Mouse (Mus musculus): ENCODE data around the gene Nfkbil1. TPM values are rescaled to one million over a fixed set of nuclear protein-coding genes. Genes with fewer than 3 reads are reported as not detected.

Nfkbil1 gene
- polyA plus RNA-seq, 1 experiment: not detected

DNA sequence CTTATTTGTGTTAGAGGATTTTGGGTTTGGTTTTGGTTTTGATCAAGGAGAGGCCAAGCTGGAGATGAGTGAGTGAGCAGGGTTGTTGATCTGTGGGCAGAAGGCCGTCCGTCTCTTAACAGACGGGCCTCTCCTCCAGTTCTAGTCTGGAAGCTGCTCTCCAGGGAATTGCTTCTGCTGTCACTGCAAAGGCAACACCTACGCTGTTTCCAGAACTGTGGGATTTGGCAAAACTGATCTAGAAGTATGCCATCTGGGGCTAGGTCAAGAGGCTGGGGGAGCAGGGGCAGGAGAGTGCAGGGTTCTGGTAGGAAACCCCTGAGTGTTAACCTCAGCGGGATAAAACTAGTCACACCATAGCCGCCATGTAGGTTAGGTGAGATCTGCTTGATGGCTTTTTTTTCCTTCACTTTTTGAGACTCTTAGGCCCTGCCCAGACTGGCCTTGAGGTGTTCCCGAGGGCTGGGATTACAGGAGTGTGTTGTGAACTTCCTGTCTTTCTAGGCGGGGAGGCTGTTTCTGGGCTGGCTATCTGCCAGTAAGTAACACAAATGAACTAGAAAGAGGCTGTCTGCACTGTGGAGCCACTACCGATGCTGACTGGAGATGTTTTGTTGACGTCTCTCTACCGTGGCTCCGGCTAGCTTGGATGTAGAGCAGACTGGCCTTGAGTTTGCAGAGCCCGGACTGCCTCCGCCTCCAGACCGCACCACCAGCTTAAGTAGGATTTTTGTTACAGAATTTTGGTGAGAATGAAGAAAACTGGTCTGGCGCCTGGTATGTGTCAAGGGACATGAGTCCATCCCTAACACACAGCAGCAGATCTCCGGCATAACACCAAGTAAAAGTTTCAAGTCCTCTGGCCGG lies 2.2 kb downstream of the Nfkbil1 start, which contains the start of gene Atp6v1g2:
Atp6v1g2 (plus strand) TSS at position 547 of the 867 bp plus-strand sequence.
- TF ChIP-seq POLR2A (IDR thresholded peaks at IDR 0.05; ENCODE audit: insufficient read depth, low read depth, low read length): no peak
- TF ChIP-seq CTCF (IDR thresholded peaks at IDR 0.05; ENCODE audit: insufficient read depth, low read depth, low read length): no peak
- Histone ChIP-seq H3K4me3 (ENCODE audit: insufficient read depth, low read depth, low read length) (no peak within 1 kb of the TSS), H3K4me1 (ENCODE audit: control insufficient read depth, insufficient read depth, low read length) (peaks cover 19% of the 10 kb centered on the region), H3K27ac (ENCODE audit: insufficient read depth, low read depth, low read length) (no peak within 1 kb of the TSS)
- WGBS: 61% methylated on average over 18 of the region's 18 CpGs

DNA sequence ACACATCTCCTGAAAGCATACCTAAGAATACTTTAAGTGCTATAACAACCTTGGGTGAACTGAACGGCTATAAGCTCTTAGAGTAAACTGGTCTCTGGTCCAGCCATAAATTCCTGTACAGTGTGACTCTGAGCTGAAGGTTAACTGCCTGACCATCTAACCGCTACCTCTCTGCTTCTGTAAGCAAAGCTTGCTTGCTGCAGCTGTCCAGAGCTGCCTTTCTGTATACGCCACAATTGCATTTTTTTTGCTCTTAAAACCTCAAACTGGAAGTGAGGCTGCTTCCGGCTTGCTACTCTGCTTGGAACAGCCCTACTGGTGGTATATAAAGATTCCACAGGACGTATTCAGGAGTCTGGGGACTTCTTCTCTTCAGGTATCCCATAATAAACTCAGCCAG lies 2.9 kb downstream of the Nfkbil1 start:
- Histone ChIP-seq H3K27ac (ENCODE audit: insufficient read depth, low read depth, low read length) (no peak overlapping the region), H3K4me1 (ENCODE audit: control insufficient read depth, insufficient read depth, low read length) (peaks cover 22% of the 10 kb centered on the region), H3K4me3 (ENCODE audit: insufficient read depth, low read depth, low read length) (no peak overlapping the region)
- TF ChIP-seq POLR2A (IDR thresholded peaks at IDR 0.05; ENCODE audit: insufficient read depth, low read depth, low read length) (no peak), CTCF (IDR thresholded peaks at IDR 0.05; ENCODE audit: insufficient read depth, low read depth, low read length) (no peak)
- 89% methylated on average over 5 of the region's 5 CpGs for WGBS

DNA sequence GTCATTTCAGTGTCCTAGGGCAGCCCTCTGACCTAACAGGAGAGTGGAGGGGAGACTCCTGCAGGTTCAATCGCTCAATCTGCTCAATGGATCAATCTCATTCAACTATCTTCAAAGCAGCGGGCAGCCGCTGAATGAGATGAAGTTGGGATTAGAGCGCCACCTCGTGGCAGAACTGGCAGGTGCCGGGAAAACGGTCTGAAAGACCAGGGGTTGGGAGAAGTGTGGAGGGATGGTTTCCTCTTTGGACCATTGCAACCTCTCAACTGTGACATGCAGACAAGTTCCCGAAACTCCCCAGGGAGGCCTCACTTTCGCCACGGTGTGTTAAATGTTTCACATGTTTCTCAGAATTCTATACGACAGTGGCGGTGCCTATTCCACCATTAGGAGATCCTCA lies 3.5 kb downstream of the Nfkbil1 start:
- peak overlapping the region; percentile 14; the same call in 1 of the 2 replicates for H3K4me3 ChIP-seq (ENCODE audit: insufficient read depth, low read depth, low read length)
- H3K4me1 ChIP-seq (ENCODE audit: control insufficient read depth, insufficient read depth, low read length): peaks cover 17% of the 10 kb centered on the region
- H3K27ac ChIP-seq (ENCODE audit: insufficient read depth, low read depth, low read length): no peak overlapping the region
- 13% methylated on average over 12 of the region's 12 CpGs for WGBS
- TF ChIP-seq POLR2A (IDR thresholded peaks at IDR 0.05; ENCODE audit: insufficient read depth, low read depth, low read length) (no peak), CTCF (IDR thresholded peaks at IDR 0.05; ENCODE audit: insufficient read depth, low read depth, low read length) (peak; percentile 86)

DNA sequence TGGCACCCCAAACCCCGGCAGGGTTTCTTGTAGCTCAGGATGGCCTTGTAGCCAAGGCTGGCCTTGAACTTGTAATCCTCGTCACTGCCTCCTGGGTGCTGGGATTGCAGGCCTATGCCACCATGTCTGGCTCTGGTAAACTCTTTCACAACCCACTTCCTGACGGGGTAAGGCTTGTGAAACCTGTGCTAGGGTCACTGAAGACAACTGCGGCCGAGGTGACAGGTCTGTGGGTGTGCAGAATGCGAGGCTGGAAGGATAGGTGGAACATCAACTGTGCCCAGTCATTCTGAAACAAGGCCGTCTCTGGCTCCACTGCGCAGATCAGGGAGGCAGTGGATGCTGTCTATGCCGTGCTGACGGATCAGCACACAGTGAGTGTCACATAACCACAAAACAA lies 4.6 kb downstream of the Nfkbil1 start:
- Histone ChIP-seq H3K27ac (ENCODE audit: insufficient read depth, low read depth, low read length) (no peak overlapping the region), H3K4me1 (ENCODE audit: control insufficient read depth, insufficient read depth, low read length) (peaks cover 16% of the 10 kb centered on the region), H3K4me3 (ENCODE audit: insufficient read depth, low read depth, low read length) (no peak overlapping the region)
- TF ChIP-seq POLR2A (IDR thresholded peaks at IDR 0.05; ENCODE audit: insufficient read depth, low read depth, low read length) (no peak), CTCF (IDR thresholded peaks at IDR 0.05; ENCODE audit: insufficient read depth, low read depth, low read length) (no peak)
- 92% methylated on average over 10 of the region's 10 CpGs for WGBS

DNA sequence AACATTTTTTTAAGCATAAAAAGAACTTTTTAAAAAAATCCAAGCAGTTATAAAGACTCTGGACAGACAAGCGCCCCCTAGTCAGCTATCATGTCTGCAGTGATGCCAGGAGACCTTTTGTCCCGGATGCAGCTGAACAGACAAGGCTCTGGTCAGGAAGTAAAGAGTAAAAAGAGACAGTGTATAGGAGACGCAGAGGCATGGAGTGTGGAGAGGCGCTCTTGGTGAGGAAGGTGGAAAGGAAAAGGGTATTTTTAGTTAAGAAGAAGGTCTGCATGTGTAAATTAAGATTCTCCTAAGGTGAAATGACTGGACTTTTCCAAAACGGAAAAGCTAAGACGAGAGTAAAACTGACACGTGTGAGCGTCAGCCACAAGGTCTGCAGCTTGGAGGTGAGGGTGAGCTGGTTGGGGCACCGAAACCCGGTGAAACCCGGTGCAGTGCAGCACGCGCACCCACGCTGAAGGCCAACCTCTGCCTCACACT lies 9.0 kb downstream of the Nfkbil1 start:
- Histone ChIP-seq H3K27ac (ENCODE audit: insufficient read depth, low read depth, low read length) (no peak overlapping the region), H3K4me1 (ENCODE audit: control insufficient read depth, insufficient read depth, low read length) (peaks cover 4% of the 10 kb centered on the region; the same call in 1 of the 2 replicates), H3K4me3 (ENCODE audit: insufficient read depth, low read depth, low read length) (no peak overlapping the region)
- 81% methylated on average over 14 of the region's 14 CpGs for WGBS
- TF ChIP-seq CTCF (IDR thresholded peaks at IDR 0.05; ENCODE audit: insufficient read depth, low read depth, low read length): no peak
- TF ChIP-seq POLR2A (IDR thresholded peaks at IDR 0.05; ENCODE audit: insufficient read depth, low read depth, low read length): no peak

DNA sequence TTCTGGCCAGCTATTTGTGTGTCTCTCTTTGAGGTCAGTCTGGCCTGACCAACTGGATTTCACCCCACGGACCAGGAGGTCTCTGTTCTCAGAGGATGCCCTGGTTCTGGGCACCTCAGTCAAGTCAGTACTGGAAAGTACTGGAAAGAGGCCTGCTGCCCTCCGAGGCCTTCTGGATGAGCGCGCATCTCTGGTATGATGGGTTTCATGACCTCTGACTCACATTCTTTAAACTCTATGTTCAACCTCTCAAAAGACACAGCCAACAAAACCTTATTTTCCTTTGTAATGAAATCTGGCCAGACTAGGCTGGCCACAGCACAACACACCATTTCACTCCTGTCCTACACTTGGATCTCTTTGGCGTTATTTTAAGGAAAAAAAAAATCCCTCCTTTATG lies 10.1 kb downstream of the Nfkbil1 start:
- 92% methylated on average over 5 of the region's 5 CpGs for WGBS
- no peak for TF ChIP-seq CTCF (IDR thresholded peaks at IDR 0.05; ENCODE audit: insufficient read depth, low read depth, low read length)
- TF ChIP-seq POLR2A (IDR thresholded peaks at IDR 0.05; ENCODE audit: insufficient read depth, low read depth, low read length): no peak
- Histone ChIP-seq H3K27ac (ENCODE audit: insufficient read depth, low read depth, low read length) (no peak overlapping the region), H3K4me3 (ENCODE audit: insufficient read depth, low read depth, low read length) (no peak overlapping the region), H3K4me1 (ENCODE audit: control insufficient read depth, insufficient read depth, low read length) (peaks cover 5% of the 10 kb centered on the region)

DNA sequence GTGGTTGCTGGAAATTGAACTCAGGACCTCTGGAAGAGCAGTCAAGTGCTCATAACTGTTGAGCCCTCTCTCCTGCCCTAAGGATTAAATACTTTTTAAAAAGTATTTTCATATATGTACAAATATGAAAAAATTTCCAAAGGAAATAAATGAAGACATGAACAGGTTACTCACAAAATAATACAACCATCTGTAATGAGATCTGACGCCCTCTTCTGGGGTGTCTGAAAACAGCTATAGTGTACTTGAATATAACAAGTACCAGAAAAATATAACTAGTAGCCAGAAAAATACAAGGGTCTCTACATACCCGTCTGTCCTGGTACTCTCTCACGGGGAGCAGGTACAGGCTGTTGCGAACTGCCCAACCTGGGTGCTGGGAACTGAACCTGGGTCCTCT lies 11.0 kb downstream of the Nfkbil1 start:
- 95% methylated on average over 4 of the region's 4 CpGs for WGBS
- TF ChIP-seq CTCF (IDR thresholded peaks at IDR 0.05; ENCODE audit: insufficient read depth, low read depth, low read length) (no peak), POLR2A (IDR thresholded peaks at IDR 0.05; ENCODE audit: insufficient read depth, low read depth, low read length) (no peak)
- H3K27ac ChIP-seq (ENCODE audit: insufficient read depth, low read depth, low read length): no peak overlapping the region
- peaks cover 13% of the 10 kb centered on the region for H3K4me1 ChIP-seq (ENCODE audit: control insufficient read depth, insufficient read depth, low read length)
- H3K4me3 ChIP-seq (ENCODE audit: insufficient read depth, low read depth, low read length): no peak overlapping the region

DNA sequence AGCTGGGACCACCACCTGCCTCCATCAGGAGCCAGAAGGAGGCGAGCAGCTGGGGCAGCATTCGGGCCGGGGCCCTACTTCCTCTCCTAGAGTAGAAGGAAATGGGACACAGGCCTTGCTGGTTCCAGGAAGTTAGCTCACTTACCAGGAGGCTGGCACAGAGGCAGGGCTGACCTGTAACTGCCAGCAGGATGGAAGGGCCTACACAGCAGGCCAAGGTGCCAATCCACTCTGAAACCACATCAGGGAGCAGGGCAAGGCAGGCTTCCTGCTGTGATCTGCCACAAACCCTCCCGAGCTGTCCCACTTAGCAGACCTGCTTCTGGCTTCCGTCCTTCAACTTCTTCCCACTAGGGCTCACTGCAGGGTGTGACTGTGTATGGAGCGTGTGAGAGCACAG lies 13.3 kb downstream of the Nfkbil1 start:
- peaks cover 16% of the 10 kb centered on the region for H3K4me1 ChIP-seq (ENCODE audit: control insufficient read depth, insufficient read depth, low read length)
- H3K4me3 ChIP-seq (ENCODE audit: insufficient read depth, low read depth, low read length): no peak overlapping the region
- no peak overlapping the region for H3K27ac ChIP-seq (ENCODE audit: insufficient read depth, low read depth, low read length)
- 74% methylated on average over 6 of the region's 6 CpGs for WGBS
- TF ChIP-seq CTCF (IDR thresholded peaks at IDR 0.05; ENCODE audit: insufficient read depth, low read depth, low read length) (no peak), POLR2A (IDR thresholded peaks at IDR 0.05; ENCODE audit: insufficient read depth, low read depth, low read length) (no peak)
